Mouse (Mus musculus) brain, embryonic 14.5 days (tissue): ENCODE data around the gene Dok1.

Experiments
- CTCF ChIP-seq: fragments of 200-500 bp; IDR thresholded peaks from 2 replicates; pipeline ENCODE4 v1.5.1; 2012; ENCODE audit warnings: inconsistent platforms, mild to moderate bottlenecking, moderate library complexity, borderline replicate concordance; ENCODE audit not compliant: insufficient read depth, insufficient read length; ENCODE audit errors: extremely low read depth
- POLR2A ChIP-seq: fragments of 200-500 bp; IDR thresholded peaks from 2 replicates; pipeline ENCODE4 v1.6.1; 2012; ENCODE audit warnings: mild to moderate bottlenecking, inconsistent platforms, borderline replicate concordance; ENCODE audit not compliant: poor library complexity, insufficient read depth, insufficient read length, severe bottlenecking; ENCODE audit errors: extremely low read depth

GRCm38 (mm10) chr6:83015749-83016148, 17.5 kb downstream of the Dok1 start:
- TF ChIP-seq CTCF: no peak
- TF ChIP-seq POLR2A: no peak
